Mouse (Mus musculus) adrenal gland, postnatal 14 days (tissue): Measurements from ENCODE around the gene Nudt6. TPM values are rescaled to one million over a fixed set of nuclear protein-coding genes. Genes with fewer than 3 reads are reported as not detected.
A peak's percentile ranks its signal among the peaks of the same experiment; 100 is the strongest.

Experiments used
- DNase-seq: peaks from one replicate; pipeline ENCODE4 v3.0.0; 2021; ENCODE audit warnings: mixed read lengths
- long read RNA-seq, 2 experiments: library from polyadenylated mRNA; stranded (forward); transcript quantifications; one replicate each; pipeline ENCODE4 v2.0.0; 2021
- total RNA-seq: library from RNA; stranded (reverse); gene quantifications from 2 replicates; pipeline ENCODE4 v1.2.3, GENCODE M21; 2021

Gene Nudt6
- total RNA-seq, result 20.4 and 27.4 TPM in 2 replicates
- long read RNA-seq, experiment 1, transcript Nudt6-201 (5 exons, 1,155 nt), result major isoform, 17 of 35 reads
- long read RNA-seq, experiment 1, partial matches to known transcripts, result 0 of 35 reads
- long read RNA-seq, experiment 1, other reads (novel, unspliced or antisense), result 15 of 35 reads
- long read RNA-seq, experiment 2, transcript Nudt6-201 (5 exons, 1,155 nt), result major isoform, 9 of 32 reads
- long read RNA-seq, experiment 2, partial matches to known transcripts, result 2 of 32 reads
- long read RNA-seq, experiment 2, other reads (novel, unspliced or antisense), result 18 of 32 reads

DNA sequence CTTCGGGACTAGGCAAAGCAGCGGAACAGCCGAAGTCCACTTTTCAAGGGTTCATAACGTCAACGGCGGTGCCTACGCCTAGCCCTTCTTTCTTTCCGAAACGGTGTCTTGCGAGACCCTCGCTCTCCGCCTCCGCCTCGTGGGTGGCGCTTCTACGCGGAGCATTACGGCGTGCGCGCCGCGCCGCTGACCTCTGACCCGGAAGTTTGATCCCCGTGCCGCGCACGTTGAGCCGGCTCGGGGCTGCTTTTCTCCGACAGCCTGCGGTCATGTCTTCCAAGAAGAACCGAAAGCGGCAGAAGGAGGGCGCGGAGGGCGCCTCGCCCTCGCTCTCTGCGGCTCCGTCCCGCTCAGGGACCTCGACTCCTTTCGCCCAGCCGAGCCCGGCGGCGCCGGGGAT is at the start of gene Nudt6:
Gene Nudt6, minus strand, starts transcription at position 140 of the 400 bp plus-strand sequence.
- DNase-seq, result peak; percentile 95

- no peak for DNase-seq
Observed at GRCm38 (mm10) chr3:37469353-37469752, 49.3 kb upstream of the Nudt6 start.

- DNase-seq, result no peak
Observed at GRCm38 (mm10) chr3:37468170-37468569, 48.2 kb upstream of the Nudt6 start.

GRCm38 (mm10) chr3:37455992-37456391 is 36.0 kb upstream of the Nudt6 start:
- no peak for DNase-seq

DNA sequence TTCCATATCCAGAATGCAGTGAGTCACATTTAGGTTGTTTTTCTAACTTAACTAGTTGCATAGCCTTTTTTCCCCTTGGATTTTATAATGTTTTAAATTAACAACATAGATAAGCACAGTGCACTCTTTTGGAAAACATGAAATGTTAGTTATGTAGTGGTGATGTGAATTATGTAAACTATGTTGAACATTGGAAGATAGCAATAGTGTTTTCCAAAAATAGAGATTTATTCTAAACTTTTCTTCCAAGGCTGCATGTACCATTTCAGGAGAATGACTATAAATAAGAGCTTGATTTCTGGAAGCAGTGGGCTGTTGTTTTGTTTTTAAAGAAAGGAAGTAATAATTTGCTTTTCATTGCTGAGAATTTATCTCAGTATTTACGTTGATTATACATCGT is 23.4 kb upstream of the Nudt6 start:
- DNase-seq, result no peak

DNA sequence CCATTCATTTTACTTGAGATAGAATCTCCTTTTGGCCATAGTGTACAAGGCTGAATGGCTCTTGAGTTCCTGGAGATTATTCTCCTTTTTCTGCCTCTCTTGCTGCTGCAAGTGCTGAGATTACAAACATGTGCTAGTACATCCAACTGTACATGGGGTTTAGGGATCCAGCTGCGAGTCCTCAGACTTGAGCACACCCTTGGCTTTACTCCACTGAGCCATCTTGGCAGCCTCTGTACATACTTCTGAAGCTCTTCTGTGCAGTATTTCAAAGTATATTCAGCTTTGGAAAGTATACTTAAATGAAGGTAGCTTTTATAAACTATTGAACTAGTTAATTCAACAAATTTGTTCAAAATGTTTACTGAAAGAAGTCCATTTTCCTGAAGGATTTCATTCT is 19.8 kb upstream of the Nudt6 start:
- no peak for DNase-seq

GRCm38 (mm10) chr3:37430359-37430758 is 10.3 kb upstream of the Nudt6 start:
- no peak for DNase-seq

GRCm38 (mm10) chr3:37426069-37426468 is 6.1 kb upstream of the Nudt6 start:
- no peak for DNase-seq

GRCm38 (mm10) chr3:37421179-37421578 is 1.2 kb upstream of the Nudt6 start:
- DNase-seq, result no peak

DNA sequence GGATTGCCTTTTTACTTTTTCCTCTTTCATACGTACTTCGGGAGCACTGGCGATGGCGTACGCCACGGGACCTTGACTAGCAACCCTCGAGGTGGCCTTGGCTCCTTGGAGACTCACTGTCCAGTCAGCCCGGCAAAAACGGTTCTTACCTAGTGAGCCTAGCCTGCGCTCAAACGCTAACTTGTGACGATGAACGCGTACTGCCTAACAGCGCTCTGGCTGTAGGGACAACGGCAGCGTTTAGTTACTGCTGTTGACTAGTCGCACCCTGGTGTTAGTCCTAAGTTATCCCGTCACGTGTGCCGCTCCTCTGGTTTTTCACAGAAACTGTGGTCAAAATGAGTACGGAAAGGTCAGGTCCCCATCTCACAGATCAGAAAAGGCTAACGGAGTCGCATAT is 630 bp upstream of the Nudt6 start:
- peak; percentile 75 for DNase-seq

GRCm38 (mm10) chr3:37419458-37419991 is 486 bp downstream of the Nudt6 start, which contains the start of gene Spata5:
Gene Spata5 (plus strand): TSS chr3:37419896.
- DNase-seq, result peak; percentile 99

- peak; percentile 81 for DNase-seq
Observed at GRCm38 (mm10) chr3:37418961-37419457, 1.0 kb downstream of the Nudt6 start.

- no peak for DNase-seq
Observed at GRCm38 (mm10) chr3:37418341-37418740, 1.7 kb downstream of the Nudt6 start.

DNA sequence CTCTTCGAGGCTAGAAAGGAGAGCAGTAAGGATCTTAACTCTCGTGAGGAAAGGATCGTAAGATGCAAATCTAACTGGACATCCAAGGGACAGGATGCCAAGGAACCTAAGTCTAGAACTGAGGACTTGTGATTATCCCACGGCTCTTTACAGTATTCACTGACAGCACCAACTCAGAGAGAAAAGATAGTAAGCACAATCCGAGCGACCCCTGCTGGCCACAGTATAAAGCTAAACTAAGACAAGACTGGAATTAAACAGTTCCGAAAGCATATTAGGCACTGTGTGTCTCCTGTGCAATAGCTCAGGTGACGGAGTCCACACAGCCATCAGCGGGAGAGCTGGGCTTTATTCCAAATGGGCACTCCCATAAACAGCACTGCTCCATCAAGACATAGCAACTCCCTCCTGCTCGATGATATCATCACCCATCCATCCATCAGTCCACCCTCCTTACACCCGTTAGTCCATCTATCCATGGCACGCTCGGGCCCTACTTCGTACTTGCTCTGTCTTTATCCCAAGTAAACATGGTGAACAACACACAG is 5.5 kb downstream of the Nudt6 start:
- peak; percentile 86 for DNase-seq

DNA sequence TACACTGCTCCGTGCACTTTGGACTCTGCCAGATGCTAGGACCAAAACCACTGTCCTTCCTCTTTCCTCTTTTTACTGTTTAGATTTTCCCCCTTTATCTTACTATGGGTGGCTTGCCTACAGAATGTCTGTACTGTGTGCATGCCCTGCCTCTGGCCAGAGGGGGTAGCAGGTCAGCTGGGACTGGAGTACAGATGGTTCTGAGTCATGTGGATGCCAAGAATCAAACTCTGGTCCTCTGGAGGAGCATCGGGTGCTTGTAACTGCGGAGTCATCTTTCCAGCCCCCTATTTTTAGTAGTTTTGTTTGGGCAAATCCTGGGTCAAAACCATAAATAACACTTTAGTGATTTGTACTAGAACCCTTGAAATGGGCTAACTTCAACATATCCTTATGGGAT is 6.6 kb downstream of the Nudt6 start:
- DNase-seq, result no peak

- no peak for DNase-seq
Observed at GRCm38 (mm10) chr3:37407598-37407997, 12.4 kb downstream of the Nudt6 start.

- DNase-seq, result peak; percentile 78
Observed at GRCm38 (mm10) chr3:37401729-37402610, 18.0 kb downstream of the Nudt6 start.

GRCm38 (mm10) chr3:37398661-37399395 is 21.2 kb downstream of the Nudt6 start:
- DNase-seq, result peak; percentile 39

- no peak for DNase-seq
Observed at GRCm38 (mm10) chr3:37397646-37398045, 22.4 kb downstream of the Nudt6 start.

DNA sequence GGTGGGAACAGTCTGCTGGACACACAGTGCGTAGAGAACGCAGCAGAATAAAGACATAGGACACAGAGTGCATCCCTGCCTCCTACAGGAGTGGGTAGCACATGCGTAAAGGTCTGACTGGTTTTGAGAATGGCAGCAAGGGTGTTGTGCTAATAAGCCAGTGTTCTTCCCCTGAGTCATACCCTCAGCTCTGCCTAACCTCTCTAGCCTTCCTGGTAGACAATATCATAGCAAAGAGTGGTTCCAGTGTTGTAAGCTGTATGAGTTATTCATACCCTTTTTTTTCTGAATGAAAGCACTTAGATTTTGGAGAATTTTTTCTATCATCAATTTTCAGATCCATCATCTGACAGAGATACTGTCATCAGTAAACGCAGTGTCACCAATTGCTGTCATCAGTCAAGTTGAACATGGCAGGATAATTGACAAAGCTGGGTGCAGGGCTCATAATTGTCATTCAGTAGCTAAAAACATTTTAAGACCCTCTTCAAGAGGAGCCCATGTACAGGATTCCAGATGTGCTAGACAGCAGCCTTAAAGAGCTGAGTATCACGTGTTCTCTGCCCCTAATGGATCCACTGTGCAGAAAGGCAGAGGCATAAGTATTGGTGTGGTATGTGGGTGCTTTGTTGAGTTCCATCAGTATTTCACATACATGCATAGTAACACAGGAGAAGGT is 22.9 kb downstream of the Nudt6 start:
- no peak for DNase-seq

- DNase-seq, result no peak
Observed at GRCm38 (mm10) chr3:37387310-37387709, 32.7 kb downstream of the Nudt6 start.
